Mouse (Mus musculus) retina, adult 2 months (tissue): ENCODE results near the gene Vkorc1.

Experiments used
- DNase-seq: peaks from one replicate; pipeline ENCODE4 v3.0.0-alpha.2; 2012; ENCODE audit warnings: low read depth, low spot score

The Vkorc1 gene

GRCm38 (mm10) chr7:127876467-127877348 is 18.7 kb downstream of the Vkorc1 start, which contains the start of gene Zfp668:
Zfp668 (minus strand) TSS chr7:127876828.
- DNase-seq = peak; percentile 92

- DNase-seq = peak; percentile 69
Observed at GRCm38 (mm10) chr7:127876041-127876466, 19.4 kb downstream of the Vkorc1 start, which contains the start of gene Zfp646. Zfp646 (plus strand) TSS chr7:127876221.

- peak; percentile 64 for DNase-seq
Observed at GRCm38 (mm10) chr7:127875627-127876001, 19.8 kb downstream of the Vkorc1 start.

GRCm38 (mm10) chr7:127874812-127875626 is 20.4 kb downstream of the Vkorc1 start:
- no peak for DNase-seq

DNA sequence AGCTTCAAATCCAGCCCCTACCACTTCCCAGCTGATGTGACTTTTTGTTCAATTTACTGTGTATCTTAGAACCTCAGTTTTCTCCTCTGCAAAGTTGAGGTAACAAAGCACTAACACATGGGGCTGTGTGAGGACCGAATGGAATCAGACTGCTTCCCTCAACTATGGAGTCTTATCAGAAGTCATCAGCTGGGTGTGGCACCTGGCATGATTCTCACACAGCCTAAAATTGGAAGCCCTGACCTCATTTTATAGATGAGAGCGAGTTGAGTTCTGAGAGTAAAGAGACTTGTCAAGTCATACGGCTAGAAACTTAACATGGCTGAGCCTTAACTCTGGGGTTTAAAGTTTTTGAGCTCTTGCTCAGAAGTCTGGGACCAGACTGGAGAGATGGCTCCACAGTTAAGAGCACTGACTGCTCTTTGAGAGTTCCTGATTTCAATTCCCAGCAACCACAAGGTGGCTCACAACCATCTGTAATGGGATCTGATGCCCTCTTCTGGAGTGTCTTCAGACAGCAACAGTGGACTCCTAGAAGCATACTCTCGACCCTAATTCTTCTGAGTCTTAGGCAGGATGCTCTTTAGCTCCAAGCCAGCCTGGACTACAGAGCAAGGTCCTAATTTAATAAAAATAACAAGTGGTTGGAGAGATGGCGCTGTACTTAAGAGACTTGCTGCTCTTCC is 25.1 kb downstream of the Vkorc1 start:
- DNase-seq = no peak

GRCm38 (mm10) chr7:127869149-127869810 is 26.1 kb downstream of the Vkorc1 start:
- peak; percentile 77 for DNase-seq

DNA sequence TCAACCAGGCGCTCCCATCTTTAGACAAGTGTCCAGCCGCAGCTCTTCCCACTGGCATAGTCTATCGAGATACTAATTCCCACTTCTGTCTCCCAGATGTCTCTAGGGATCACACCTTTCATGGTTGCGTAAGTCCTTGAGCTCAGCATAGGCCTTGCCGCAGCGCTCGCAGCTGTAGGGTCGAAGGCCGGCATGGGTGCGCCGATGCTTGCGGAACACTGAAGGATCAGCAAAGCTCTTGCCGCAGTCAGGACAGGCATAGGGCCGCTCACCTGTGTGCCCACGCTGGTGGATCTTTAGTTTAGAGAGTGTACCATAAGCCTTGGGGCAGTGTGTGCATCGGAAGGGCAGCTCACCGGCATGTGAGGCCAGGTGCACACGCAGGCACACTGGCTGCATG is 27.8 kb downstream of the Vkorc1 start:
- DNase-seq = no peak

GRCm38 (mm10) chr7:127866434-127866833 is 29.0 kb downstream of the Vkorc1 start:
- no peak for DNase-seq

GRCm38 (mm10) chr7:127858258-127858657 is 37.2 kb downstream of the Vkorc1 start:
- DNase-seq = no peak

DNA sequence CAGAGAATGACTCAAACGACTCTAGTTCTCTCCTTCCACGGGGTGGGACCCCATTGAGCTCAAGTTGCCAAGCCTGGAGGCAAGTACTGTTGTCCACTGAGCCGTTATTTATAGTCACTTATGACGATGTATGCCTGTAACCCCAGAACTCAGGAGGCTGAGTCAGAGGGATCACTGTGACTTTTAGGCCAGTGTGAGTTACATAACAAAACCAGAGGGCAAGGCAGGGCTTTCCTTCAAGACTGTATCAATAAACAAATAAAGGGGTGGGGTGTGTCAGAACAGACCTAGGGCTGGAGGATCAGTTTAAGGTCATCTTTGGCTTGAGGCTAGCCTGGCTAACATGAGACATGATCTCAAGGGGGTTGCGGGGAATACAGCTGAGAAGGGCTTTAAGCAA is 44.5 kb downstream of the Vkorc1 start:
- DNase-seq = no peak

- DNase-seq = no peak
Observed at GRCm38 (mm10) chr7:127849973-127850875, 45.2 kb downstream of the Vkorc1 start.
